Mouse (Mus musculus) frontal cortex, adult (tissue): ENCODE results near the gene Hoxc9.

Experiments
- ATAC-seq: cut with Nextera tagmentation; 2 replicates; pipeline ENCODE4 v1.9.2; 2017; ENCODE audit warnings: mild to moderate bottlenecking, moderate library complexity, mixed read lengths; ENCODE audit not compliant: low TSS enrichment

The Hoxc9 gene

DNA sequence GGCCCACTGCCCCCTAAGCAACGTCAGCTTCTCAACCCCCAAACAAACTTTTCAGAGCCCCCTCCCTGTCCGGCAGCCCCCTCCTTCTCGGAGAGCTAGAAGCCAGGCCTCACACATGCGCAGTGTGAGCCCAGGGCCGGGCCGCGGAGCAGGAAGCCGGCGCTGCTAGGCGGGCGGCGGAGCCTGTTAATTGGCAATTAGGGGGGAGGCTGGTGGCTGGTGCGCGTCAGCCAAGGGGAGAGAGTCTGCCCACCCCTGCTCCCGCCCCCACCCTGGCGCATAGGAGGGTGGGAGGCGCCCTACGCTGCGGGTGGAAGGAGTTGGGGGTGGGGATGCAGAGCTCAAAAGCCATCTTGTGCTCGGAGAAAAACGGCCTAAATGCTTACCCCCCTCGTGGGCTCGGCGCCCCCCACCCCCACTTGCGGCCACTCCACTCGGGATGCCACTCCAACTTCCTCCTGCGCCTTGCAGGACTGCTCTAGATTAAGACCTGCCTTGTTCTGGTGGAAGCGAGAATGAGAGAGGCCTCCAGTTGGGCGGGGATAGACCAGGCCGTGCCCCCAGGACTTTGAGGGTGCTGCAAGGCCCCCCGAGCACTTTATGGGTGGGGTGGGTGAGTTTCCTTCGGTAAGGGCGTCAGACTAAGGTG lies 23.1 kb downstream of the Hoxc9 start:
- ATAC-seq: no peak

DNA sequence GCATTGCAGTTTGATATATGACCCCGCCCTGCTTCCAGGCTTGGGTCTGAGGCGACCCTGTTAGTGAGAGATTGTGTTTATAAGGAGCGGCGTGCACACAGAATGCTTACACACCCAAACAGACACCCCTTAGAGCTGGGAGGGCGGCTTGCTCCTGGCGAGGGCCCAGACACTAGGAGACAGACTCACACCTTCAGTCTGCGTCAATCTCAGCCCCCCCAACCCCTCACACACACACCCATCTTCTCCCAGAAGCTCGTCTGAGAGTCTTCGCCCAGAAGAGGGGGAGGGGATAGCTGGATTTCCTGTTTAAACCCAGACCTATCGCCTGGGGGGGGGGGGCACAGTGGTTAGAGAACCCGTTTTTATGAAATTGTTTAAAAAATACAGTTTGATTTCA lies 23.7 kb downstream of the Hoxc9 start:
- no peak for ATAC-seq

DNA sequence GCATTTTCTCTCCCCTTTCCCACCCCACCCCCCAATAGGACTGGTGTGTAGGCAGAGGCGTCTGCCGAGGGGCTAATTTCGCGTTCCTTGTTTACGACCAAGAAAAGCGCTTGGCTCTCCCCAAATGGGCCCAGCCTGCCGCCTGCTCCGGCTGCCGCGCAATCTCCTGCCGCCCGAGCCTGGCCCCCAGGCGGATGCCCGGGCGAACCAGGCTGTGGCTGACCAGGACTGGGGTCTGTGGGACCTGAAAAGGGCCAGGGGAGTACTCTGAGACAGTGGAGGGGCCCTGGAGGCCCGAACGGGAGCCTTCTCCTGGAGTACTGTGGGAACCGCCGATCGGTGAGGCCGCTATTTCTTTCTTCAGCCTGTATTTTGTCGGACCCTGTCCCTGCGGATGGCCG lies 24.3 kb downstream of the Hoxc9 start:
- ATAC-seq: no peak

DNA sequence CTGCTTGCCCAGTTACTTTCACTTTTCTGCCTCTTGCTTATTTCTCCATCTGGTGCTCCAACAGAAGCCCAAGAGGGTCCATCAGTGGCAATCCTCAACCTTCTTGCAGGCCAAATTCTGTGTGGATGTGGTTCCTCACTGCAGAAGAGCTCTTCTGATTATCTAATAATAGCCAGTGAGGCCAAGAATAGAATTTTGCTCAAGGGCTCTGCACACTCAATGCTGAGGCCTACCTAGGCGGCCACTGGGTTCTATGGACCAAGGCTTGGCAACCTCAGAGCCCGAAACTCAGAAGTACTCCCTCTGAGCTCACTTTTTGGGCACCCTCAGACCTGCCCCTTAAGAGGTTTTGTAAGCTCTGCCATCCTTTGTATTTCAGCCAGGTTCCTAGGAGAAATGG lies 25.1 kb downstream of the Hoxc9 start:
- ATAC-seq: no peak

DNA sequence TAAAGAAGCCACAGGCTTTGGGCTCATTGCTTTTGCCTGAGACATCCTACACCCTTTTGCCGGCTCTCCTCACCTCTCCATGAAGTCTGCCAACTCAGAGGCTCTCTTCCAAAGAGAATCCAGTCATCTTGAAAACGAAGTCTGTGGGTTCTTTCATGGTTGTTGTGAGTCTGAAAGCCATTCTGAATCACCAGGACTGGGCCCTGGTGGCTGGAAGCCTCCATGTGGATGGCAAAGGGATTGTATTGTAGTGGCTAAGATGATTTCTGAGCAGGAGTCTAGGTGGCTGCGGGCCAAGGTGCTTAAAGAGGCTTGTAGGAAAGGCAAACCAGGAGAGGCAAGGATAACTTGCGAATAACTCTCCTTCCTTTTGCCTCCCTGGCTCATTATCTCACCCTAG lies 25.9 kb downstream of the Hoxc9 start:
- ATAC-seq: no peak

DNA sequence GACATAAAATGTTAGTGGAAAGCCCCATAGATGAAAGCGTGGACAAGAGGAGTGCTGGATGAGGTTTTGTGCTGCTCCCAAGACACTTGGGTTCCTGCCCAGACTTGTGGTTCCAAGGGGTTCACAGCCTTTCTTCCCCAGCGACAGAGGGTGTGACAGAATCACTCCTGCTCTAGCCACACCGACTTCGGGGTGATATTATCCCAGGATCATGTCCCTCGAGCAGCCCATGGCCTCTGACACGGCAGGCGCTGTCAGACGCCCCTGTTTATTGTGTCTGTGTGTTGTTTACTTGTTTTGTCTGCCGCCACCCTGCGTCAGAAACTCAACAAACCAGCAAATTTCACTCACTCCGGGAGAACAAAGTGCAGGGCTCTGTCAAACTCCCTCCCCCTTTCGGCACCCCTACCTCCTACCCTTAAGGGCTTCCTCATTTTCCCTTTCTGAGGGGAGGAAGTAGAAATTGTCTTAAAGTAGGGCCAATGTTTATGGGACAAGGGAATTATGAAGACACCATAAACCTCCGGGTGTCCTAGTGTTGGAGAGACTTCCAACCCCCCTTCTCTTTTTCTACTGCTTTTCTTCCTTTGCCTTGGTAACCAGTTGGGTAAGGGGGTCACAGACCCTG lies 26.7 kb downstream of the Hoxc9 start:
- no peak for ATAC-seq

DNA sequence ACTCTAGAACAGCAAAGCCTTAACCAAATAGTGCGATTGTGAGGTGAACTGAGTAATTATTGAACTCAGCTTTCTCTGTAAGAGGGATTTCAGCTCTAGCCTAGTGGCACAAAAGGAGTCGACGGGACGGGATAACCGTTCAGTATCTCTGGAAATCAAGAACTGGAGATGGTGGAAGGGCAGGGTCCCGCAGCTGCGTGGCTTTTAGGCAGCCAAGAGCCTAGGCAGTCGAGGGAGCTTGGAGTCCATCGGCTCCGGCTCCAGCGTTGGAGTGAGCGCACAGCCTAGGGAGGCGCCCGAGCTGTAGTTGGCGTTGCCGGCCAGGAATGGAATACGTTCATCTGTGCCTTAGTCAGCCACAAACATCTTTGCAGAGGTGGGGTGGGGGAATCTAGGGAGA lies 29.1 kb downstream of the Hoxc9 start:
- ATAC-seq: no peak

DNA sequence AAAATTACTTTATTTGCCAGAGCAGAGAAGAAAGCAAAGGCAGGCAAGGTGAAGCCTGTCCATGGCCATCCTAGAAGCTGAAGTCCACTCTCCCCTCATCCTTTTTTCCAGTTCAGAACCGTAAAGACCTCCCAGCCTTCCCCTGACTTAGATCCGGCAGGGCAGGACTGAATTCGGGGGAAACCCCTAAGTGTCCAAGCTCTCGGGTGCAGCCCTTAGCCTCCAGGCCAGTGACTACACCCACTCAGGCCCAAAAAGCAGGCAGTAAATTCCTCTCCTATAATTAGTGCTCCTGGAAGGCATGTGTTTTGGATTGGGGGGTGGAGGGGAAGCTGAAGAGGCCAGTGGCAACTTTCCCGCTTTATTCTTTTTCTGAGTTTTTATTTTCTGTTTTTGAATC lies 29.6 kb downstream of the Hoxc9 start:
- no peak for ATAC-seq

DNA sequence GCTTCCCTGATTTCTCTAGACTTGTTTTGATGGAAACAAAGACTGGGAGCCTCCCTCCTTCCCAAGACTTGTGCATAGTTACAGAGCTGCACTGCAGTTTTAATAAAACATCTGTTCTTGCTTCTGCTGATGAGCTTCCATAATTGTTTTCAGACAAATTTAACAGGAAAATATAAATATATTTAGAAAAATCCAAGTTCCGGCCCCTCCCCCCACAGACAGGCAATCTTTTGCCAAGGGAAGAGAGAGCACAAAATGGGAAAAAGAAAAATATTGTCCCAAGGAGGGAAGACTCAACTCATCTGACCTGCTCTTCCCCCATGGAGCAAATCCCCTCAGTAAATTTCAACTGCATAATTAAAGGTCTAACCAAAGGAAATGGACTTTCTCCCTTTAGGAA lies 30.1 kb downstream of the Hoxc9 start:
- no peak for ATAC-seq

DNA sequence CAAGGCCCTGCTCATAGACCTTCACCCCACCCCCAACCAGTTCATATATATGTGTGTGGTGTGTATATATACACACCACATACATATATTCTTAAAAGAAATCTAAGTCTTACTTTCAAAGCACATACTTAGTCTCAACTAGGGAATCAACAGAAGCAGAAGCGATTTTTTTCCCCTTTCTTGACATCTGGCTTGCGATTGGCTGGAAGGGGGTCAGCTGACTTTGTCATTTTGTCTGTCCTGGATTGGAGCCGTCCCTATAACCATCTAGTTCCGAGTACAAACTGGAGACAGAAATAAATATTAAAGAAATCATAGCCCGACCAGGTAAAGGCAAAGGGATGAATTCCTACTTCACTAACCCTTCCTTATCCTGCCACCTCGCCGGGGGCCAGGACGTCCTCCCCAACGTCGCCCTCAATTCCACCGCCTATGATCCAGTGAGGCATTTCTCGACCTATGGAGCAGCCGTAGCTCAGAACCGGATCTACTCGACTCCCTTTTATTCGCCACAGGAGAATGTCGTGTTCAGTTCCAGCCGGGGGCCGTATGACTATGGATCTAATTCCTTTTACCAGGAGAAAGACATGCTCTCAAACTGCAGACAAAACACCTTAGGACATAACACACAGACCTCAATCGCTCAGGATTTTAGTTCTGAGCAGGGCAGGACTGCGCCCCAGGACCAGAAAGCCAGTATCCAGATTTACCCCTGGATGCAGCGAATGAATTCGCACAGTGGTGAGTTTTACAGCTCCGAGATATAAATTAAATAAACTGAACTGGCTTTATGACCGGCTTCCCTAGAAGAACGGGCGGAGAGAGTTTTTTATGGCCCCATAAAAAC lies 33.2 kb downstream of the Hoxc9 start:
- ATAC-seq: no peak

DNA sequence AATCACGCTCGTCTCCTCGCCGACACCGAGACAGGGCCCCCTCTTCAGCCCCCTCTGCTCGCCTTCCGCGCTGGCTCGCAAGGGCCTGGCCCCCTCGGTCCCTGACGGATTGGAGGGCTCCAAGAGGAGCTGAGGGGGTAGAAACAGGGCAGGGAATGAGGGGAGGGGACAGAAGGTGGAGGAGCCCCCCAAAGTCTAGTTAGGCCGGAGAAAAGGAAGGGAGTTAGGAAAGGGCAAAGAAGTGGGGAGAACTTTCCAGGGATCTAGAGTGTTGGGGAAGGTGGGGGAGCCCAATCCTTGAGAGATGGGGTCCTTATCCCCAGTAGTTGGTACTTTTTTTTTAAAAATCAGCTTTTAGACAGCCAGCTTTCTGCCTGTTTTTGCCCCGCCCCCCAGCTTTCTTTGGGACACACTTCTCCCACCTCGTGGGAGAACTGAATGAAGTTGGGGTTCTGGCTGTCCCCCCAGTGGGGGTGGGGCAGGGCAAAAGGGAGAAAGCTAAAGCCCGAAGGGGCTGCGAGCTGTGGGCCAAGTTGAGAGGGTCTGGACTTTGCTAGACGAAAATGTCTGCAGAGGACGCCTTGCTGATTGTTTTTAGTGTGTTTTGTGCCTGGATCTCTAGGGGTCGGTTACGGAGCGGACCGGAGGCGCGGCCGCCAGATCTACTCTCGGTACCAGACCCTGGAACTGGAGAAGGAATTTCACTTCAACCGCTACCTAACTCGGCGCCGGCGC lies 34.0 kb downstream of the Hoxc9 start:
- ATAC-seq: no peak

DNA sequence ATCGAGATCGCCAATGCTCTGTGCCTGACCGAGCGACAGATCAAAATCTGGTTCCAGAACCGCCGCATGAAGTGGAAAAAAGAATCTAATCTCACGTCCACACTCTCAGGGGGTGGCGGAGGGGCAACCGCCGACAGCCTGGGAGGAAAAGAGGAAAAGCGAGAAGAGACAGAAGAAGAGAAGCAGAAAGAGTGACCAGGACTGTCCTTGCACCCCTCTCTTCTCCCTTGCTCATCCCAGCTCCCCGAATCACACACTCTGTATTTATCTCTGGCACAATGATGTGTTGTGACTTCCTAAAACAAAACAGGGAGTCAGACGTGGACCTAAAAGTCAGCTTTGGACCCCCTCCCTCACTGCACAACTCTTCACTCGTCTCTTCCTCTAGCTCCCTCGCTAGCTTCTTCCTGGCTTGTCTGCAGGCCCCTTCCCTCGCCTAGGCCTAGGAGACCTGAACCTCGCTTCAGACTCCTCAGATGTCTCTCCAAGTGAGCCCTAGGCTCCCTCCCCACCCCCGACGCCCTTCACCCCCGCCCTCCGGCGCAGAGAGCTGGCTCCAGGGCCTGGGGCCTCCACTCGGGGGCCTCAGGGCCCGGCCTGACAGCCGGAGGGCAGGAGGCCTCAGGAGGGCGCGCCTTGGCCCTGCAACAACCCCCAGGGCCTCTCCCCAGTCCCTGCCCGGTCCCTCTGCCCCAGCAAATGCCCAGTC lies 34.8 kb downstream of the Hoxc9 start:
- no peak for ATAC-seq

DNA sequence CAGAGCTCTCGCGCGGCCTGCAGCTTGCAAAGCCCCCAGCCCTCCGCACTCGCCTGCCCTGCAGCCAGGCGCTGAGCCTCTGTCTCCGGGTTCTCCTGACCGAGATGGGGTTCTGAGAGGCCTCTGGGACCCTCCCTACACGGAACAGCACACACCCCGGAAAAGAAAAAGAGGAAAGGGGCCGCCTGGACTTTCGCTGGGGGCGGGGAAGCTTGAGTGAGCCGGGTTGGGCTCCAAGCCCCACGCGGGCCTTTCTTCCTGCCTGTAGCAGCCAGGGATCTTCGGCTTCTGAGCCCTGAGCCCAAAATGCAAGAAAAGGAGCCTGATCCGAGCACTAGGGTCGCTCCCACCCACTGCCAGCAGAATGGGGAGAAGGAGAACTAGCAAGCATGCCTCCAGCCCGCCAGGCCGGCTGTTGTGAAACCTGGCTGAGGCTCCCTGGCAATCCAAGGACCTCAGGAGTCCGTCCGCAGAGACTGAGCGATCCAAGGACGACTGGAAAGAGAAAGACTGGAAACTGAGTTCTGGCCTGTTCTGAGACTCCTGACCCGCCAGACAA lies 35.8 kb downstream of the Hoxc9 start:
- no peak for ATAC-seq

DNA sequence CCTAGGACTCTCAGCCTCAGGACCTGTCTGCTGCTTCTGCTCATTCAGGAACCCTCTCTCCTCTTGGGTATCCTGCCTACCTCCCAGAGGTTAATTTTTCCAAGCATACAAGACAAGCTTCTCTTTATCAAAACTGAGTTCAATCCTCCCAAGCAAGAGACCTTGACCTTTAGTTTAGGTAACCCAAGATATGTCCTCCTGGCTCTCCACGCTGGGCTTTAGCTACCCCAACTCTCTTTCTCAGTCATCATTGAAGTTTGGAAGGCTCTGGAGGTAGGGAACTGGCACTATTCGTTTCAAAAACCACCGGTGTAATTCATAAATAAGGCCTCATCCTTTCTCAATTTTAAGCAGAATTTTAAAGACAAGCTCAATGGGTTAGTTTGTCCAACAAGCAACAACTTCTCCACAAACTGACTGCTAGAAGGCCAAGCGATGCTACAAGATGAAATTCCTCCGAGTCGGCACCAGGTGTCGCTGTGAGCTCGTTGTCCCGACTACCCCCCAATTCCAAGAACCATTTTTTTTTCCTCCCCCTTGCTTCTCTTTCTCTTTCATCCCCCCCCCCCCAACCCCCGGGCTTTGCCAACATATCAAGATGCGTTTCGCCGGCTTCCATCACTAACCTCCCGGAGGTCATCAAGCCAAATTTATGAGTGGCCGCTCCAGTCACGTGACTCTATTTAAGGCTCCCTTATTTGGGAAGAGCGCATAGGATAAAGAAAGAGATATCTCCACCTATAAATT lies 37.2 kb downstream of the Hoxc9 start:
- no peak for ATAC-seq

DNA sequence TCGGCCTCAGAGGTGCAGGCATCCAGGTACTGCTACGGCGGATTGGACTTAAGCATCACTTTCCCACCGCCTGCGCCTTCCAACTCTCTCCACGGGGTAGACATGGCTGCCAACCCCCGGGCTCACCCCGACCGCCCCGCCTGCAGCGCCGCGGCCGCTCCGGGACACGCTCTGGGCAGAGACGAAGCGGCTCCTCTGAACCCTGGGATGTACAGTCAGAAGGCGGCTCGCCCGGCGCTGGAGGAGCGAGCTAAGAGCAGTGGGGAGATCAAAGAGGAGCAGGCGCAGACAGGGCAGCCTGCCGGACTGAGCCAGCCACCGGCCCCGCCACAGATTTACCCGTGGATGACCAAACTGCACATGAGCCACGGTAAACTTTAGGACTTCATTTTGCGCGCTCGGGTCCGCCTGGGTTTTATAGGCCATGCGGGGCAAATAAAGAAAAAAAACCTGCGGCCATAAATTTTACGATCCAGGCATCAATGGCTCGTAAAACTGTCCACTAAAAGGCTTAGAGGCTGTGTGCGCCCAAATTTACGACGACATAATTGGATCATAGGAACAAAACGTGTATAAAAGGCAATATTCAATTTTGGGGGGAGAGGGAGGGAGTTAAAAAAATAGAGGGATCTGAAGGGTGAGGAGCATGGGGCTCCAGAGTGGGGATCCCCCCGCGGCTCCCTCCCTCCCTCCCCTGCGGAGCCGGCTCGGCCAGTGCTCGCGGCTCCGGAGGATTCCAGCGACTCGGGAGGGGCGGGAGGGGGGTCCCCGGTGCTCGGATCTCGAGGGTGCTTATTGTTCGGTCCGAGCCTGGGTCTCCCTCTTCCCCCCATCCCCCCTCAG lies 38.1 kb downstream of the Hoxc9 start:
- no peak for ATAC-seq

DNA sequence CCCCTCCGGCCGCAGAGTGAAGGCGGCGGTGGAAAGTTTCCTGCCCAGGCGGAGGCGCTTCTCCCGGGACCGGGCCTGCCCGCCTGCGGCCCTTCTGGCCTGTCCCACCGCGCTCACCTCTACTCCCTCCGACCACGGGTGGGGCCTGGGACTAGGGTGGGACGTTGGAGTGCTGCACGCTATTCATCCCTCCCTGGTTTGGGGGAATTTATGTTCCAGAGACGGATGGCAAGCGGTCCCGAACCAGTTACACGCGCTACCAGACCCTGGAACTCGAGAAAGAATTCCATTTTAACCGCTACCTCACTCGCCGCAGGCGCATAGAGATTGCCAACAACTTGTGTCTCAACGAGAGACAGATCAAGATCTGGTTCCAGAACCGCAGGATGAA lies 38.8 kb downstream of the Hoxc9 start:
- ATAC-seq: no peak

DNA sequence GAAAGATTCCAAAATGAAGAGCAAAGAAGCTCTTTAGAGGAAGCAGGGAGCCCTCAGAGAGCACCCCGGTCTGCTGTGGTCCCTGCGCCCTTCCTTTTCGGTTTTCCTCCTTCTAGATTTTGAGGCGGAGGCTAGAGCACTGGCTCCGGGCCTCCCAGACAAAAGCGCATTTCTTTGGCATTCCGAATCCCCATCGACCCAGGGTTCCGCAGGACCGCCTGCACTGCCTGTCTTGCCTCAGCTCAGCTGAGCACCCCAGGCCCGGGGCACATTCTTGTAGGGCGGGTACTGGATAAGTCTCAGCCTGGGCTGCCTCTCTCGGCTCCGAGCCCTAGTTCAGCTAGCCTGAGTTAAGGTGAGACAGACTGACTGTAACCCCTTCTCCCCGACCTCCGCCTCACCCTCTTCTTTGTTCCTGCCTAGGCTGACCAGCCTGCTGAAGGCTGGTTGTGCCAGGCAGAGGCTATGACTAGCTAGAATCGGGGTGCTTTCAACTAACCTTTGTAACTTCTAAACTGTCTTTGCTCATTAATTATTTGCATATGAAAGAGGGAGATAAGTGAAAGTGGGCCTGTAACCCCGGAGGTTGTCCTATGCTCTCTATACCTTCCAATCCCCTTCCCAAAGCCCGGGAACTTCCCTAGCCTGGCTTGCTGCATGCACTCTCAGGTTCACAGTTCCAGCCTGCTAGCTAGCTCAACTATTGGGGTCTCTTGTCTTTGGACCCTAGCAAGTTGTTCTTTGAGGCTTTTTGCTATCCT lies 39.3 kb downstream of the Hoxc9 start:
- no peak for ATAC-seq

DNA sequence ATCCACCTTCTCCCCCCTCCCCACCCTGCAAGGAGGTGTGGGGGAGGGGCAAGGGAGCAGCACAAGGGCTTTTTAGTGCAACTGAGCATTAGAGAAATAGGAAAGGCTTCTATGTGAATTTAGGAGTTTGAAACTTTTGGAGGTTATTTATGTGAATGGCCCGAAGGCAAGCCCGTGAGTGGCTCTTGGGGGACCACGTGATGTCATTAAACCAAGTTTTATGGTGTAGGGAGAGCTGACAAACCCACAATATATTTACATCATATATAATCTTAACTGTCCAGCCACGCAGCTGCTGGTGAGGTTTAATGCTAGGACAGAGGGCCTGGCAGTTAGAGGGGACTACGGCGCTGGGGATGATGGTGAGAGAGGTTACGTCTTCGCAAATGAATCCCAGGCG lies 42.4 kb downstream of the Hoxc9 start, which contains the start of gene Hoxc4:
Gene Hoxc4, plus strand, starts transcription at position 299 of the 400 bp plus-strand sequence.
- ATAC-seq: no peak

DNA sequence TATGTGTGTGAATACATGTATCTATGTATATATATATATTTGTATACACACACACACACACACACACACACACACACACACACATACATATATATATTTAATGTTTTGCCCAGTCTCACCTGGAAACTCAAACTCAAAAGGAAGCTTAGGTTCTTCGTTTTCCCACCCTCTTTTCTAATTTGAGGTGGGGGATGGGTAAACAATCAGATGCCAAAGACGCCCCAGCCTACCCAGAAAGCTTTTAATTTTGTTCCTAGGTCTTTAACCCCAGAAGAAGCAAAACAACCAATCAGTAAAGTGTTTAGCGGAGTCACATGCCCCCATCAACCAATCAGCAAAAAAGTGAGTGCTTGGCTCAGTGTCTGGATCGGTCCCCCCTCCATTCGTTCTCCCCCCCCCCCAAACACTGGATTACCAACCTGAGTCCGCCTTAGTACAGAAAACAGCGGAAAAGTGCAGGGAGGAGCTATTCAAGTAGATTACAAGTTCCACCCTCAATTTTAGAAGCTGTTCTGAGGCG lies 44.7 kb downstream of the Hoxc9 start:
- no peak for ATAC-seq
